Mouse (Mus musculus) brown adipose tissue, adult 24 weeks (tissue): Measurements from ENCODE around the gene Atp8a2. TPM values are rescaled to one million over a fixed set of nuclear protein-coding genes. Genes with fewer than 3 reads are reported as not detected.
"Not testable (repeated sequence)": the region's sequence is repeated elsewhere in the genome, so short reads cannot be mapped to it uniquely, and the experiment has no call there.

Source experiments
- H3K27ac ChIP-seq: fragments of 200-500 bp; replicated peaks from 2 replicates; pipeline ENCODE4 v1.5.1; 2012; ENCODE audit warnings: low read depth, mild to moderate bottlenecking, low read length
- H3K4me1 ChIP-seq: fragments of 200-500 bp; 2 replicates; pipeline ENCODE4 v1.6.1; 2012; ENCODE audit warnings: low read length, mixed read lengths; ENCODE audit not compliant: control insufficient read depth, insufficient read depth, insufficient read length
- H3K4me3 ChIP-seq: fragments of 200-500 bp; 2 replicates; pipeline ENCODE4 v1.5.1; 2012; ENCODE audit warnings: low read depth, mild to moderate bottlenecking, low read length, moderate library complexity; ENCODE audit not compliant: insufficient read depth
- polyA plus RNA-seq: library from polyadenylated mRNA; stranded (reverse); fragments of >200 nt; gene quantifications from 2 replicates; pipeline ENCODE4 v1.2.4, GENCODE M21; 2012; ENCODE audit not compliant: missing spikeins, insufficient read depth, insufficient read length

The Atp8a2 gene
- polyA plus RNA-seq, 1 experiment = not detected

DNA sequence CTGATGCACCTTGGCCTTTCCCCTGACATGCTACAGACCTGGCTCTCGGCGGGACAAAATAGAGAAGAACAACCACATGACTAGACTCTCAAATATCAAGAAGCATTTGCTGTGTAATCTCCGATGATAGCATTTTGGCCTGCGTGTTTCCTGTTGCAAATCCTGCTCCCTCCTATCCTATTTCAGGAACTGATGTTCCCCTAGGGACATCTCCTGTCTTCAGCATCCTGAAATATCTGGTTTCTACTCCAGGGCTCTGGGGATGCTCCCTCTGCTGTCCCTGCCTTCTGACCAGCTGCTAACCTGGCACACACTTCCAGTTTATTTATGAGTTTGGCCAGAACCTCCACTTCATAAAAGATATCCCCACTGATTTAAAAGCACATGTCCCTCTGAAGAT lies 470.0 kb downstream of the Atp8a2 start:
- H3K27ac ChIP-seq = no peak overlapping the region
- H3K4me3 ChIP-seq = no peak overlapping the region
- no peaks in the 10 kb centered on the region for H3K4me1 ChIP-seq

- no peak overlapping the region for H3K27ac ChIP-seq
- no peaks in the 10 kb centered on the region for H3K4me1 ChIP-seq
- no peak overlapping the region for H3K4me3 ChIP-seq
Measured at GRCm38 (mm10) chr14:59723163-59723562, 473.8 kb downstream of the Atp8a2 start.

GRCm38 (mm10) chr14:59721957-59722356 lies 475.0 kb downstream of the Atp8a2 start:
- Histone ChIP-seq H3K4me1 (no peaks in the 10 kb centered on the region), H3K27ac (no peak overlapping the region), H3K4me3 (no peak overlapping the region)

DNA sequence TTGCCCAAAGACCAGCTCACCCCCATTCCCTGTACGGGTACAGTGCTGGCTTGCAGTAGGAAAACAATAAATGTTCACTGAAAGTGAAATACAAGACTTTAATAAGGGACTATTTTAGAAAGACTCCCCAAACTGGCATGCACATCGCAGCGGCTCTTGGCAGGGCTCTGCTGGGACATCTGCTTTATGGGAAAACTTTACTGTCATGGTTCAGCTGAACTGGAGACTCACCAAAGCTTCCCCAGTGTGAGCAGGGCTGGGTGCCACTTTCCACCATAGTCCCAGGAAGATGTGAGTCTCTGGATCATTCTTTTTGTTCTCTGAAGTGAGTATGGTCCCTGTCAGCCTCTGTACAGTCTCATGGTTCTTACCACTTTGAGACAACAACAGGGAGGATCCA lies 475.6 kb downstream of the Atp8a2 start:
- H3K4me1 ChIP-seq = no peaks in the 10 kb centered on the region
- H3K27ac ChIP-seq = no peak overlapping the region

DNA sequence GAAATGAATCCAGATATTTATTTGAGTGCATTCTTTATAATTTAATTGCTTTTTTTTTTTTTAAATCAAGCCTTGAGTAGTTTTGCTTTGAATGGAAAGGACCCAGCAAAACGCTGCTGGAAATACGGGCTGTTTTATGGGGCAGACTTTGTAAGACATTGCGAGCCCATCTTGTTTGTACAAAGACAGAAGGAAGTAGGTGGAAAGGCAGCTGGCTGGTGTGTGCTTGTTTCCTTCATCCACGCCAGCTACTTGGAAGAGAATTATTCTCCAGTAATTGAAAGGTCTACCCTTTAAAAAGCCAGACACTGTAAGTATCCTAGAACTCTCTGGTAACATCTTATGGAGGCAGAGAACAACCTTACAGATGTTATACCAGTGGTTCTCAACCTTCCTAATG lies 476.6 kb downstream of the Atp8a2 start:
- Histone ChIP-seq H3K4me1 (no peaks in the 10 kb centered on the region), H3K4me3 (no peak overlapping the region), H3K27ac (no peak overlapping the region)

More for the DNA sequence above, 475.6 kb downstream of the Atp8a2 start:
- H3K4me3 ChIP-seq = no peak overlapping the region

- not testable (repeated sequence) for H3K4me1 ChIP-seq, H3K27ac ChIP-seq, H3K4me3 ChIP-seq
Measured at GRCm38 (mm10) chr14:59716443-59717085, 480.4 kb downstream of the Atp8a2 start.

DNA sequence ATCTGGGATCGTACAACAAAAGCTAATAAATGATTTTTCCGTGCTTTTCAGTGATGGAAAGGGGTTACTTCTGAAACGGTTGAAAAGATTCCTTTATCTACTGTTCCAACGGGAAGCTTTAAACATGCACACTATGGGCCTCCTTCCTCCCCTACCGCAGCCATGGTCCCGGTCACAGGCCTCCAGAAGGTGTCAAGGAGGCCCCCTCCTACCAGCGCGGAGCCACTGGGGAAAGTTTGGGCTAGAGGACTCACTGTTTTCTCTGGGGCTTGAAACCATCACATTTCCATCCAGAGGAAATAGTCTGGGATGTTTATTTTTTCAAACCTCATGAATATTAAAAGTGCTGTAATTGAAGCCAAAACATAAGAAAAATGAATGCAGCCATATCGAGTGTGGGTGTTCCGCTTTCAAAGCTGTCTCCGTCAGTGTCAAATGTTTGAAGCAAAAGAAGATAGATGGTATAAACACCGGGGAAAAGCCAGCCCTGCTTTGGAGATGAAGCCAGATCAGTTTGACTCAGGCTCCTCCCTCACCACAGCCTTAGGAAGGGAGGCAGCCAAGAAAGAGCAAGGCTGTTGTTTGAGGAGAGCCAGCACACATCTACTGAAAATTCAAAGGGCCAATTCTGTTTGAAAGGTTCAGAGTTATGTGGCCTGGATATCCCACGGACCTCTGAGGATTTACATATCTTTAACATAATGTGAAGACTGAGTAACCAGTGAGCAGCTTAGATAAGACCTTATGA lies 481.1 kb downstream of the Atp8a2 start:
- no peaks in the 10 kb centered on the region for H3K4me1 ChIP-seq
- H3K27ac ChIP-seq = no peak overlapping the region
- H3K4me3 ChIP-seq = no peak overlapping the region

GRCm38 (mm10) chr14:59709505-59710335 lies 487.3 kb downstream of the Atp8a2 start:
- Histone ChIP-seq H3K4me1 (no peaks in the 10 kb centered on the region), H3K4me3 (no peak overlapping the region), H3K27ac (no peak overlapping the region)

GRCm38 (mm10) chr14:59708009-59708408 lies 489.0 kb downstream of the Atp8a2 start:
- H3K4me3 ChIP-seq = no peak overlapping the region
- no peak overlapping the region for H3K27ac ChIP-seq
- no peaks in the 10 kb centered on the region for H3K4me1 ChIP-seq

- Histone ChIP-seq H3K4me1 (no peaks in the 10 kb centered on the region), H3K27ac (no peak overlapping the region), H3K4me3 (no peak overlapping the region)
Measured at GRCm38 (mm10) chr14:59705326-59706058, 491.5 kb downstream of the Atp8a2 start.

GRCm38 (mm10) chr14:59701492-59701891 lies 495.5 kb downstream of the Atp8a2 start:
- Histone ChIP-seq H3K4me3 (no peak overlapping the region), H3K4me1 (no peaks in the 10 kb centered on the region), H3K27ac (no peak overlapping the region)

- Histone ChIP-seq H3K4me3 (no peak overlapping the region), H3K4me1 (no peaks in the 10 kb centered on the region), H3K27ac (no peak overlapping the region)
Measured at GRCm38 (mm10) chr14:59695160-59695559, 501.8 kb downstream of the Atp8a2 start.

GRCm38 (mm10) chr14:59692164-59692563 lies 504.8 kb downstream of the Atp8a2 start:
- H3K4me1 ChIP-seq = no peaks in the 10 kb centered on the region
- no peak overlapping the region for H3K27ac ChIP-seq
- H3K4me3 ChIP-seq = no peak overlapping the region

DNA sequence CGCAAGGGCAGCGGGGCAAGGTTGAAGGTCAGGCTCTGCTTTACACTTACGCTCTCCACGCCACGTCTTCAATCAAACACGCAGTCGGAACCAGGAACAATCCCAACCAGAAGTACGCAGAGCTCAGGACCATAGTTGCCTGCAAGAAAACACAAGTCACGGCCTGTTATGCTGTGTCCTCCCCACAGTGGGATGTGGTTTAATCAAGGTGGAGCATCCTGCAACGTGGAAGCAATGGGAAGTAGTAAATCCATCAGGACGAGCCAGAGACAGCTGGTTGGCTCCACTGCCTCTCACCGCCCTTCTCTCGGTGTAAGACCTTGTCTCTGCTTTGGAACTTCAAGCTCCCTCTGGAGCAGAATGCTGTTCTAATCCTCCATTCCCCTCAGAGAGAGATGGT lies 505.6 kb downstream of the Atp8a2 start:
- no peaks in the 10 kb centered on the region for H3K4me1 ChIP-seq
- no peak overlapping the region for H3K4me3 ChIP-seq
- no peak overlapping the region for H3K27ac ChIP-seq

DNA sequence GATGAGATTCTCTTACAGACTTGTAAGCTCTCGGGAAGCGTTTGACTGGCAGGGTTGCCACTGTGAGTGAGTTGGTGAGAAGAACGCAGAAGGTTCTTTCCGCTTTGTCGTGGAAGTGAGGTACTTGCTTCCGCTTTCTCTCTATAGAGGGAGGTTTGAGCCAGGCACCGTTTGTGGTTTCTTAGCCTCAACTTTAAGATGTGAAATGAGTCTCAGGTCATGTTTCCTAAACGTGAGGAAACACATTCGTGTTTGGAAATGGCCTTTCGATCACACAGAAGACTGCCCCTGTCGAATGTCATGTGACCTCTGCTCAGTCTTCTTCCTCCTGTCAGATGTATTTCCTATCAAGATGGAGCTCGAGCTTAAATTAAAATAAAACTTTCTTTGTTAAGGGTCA lies 506.0 kb downstream of the Atp8a2 start:
- Histone ChIP-seq H3K27ac (no peak overlapping the region), H3K4me3 (no peak overlapping the region), H3K4me1 (no peaks in the 10 kb centered on the region)
